Mouse (Mus musculus): ENCODE measurements at regions not wholly inside any gene's neighbourhood (a gene's known extent, or its start where the extent isn't known, plus 50 kb on each side); places are given as distances from the start of the nearest gene placed in this dataset.

DNA sequence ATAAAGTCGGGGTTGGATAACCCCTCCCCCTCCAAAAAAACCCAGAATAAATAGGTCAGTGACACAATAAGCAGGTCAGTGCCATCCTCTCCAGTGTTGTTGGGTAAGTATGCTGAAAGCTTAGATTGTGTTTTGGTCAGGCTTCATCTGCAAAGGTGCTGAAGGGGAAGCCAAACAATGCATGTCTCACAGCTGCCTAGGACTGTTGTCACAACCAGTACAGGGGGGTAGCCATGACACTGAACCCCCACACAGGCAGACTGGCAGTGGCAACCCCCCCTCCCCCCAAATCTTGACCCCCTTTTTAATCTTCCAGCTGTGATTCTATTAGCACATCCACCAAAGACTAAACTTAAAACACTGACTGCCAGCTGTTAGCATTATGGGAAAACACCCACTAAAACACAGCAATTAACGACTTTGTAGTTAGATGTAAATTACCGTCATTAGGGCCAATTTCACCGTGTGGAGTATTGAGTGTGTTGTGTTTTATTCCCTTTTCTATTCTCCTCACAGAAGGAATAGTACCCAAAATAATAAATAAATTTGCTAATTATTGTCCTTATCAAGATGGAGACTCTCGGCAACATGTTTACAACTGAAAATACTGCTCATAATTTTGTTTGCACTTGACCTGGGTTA is 105.5 kb upstream of the Ufm1 start:
- TF ChIP-seq CTCF (IDR thresholded peaks at IDR 0.05) (no peak), EP300 (IDR thresholded peaks at IDR 0.05) (no peak)
